Mouse (Mus musculus) B cell, adult 67 days (primary cell): Measurements from ENCODE around the gene Cd53. TPM values are rescaled to one million over a fixed set of nuclear protein-coding genes. Genes with fewer than 3 reads are reported as not detected.

Source experiments
- total RNA-seq, 2 experiments: library from RNA; stranded (reverse); gene quantifications; 4 replicates each; pipeline ENCODE4 v1.2.4; 2023

The Cd53 gene
- 100 to 1,000 TPM; 500 to 541 TPM for total RNA-seq

DNA sequence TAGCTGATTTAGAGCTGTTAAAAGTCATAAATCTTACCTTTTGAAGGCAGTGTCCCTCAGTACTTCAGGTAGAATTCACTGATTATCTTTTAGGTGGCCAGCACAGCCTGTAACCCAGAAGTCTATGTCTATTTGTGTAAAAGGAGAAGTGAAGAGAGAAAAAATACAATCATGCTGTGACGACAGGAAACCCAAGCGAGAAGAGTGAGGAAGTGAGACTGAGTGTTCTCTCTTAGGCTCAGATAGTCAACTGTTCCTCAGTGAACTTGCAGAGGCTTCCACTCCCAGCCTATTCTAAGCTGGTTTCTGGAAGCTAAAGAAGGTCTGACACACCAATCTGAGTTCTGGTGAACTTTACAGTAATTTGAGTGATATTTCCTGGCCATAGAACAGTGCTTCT, at the start of gene Cd53:
Gene Cd53, minus strand, starts transcription at position 220 of the 400 bp plus-strand sequence.

GRCm38 (mm10) chr3:106826187-106826586, 36.2 kb upstream of the Cd53 start, which contains the start of gene Olfr266:
Gene Olfr266 (minus strand): TSS chr3:106826287.

Other genes starting within 250 kb of the Cd53 start
- gene Dram2, start 242.4 kb downstream of the Cd53 start, total RNA-seq = 10 to 100 TPM; 74.6 to 93.6 TPM
- gene Cept1, start 242.3 kb downstream of the Cd53 start, total RNA-seq = 10 to 100 TPM; 70.0 to 81.1 TPM
- 10 to 100 TPM; 68.6 to 78.4 TPM for gene Lrif1, start 105.2 kb downstream of the Cd53 start, total RNA-seq
- gene Olfr266, start 36.1 kb upstream of the Cd53 start, total RNA-seq = not detected
- 10 to 100 TPM; 50.1 to 53.5 TPM for gene Kcna3, start 246.0 kb upstream of the Cd53 start, total RNA-seq